Mouse (Mus musculus) liver, embryonic 14.5 days (tissue): ENCODE results near the gene Larp6. TPM values are rescaled to one million over a fixed set of nuclear protein-coding genes. Genes with fewer than 3 reads are reported as not detected.

Experiments
- ATAC-seq: fragments of 200-750 bp; cut with Nextera tagmentation; 2 replicates; pipeline ENCODE4 v1.8.0; 2017; ENCODE audit warnings: moderate number of reproducible peaks, mild to moderate bottlenecking, moderate library complexity; ENCODE audit not compliant: insufficient read depth
- DNase-seq, 3 experiments: peaks; one replicate each; pipeline ENCODE4 v3.0.0-alpha.2; 2012 to 2013; ENCODE audit warnings: low read depth in 3 of 3, low spot score in 3 of 3
- H3K27ac ChIP-seq: fragments of 300-500 bp; sonication (generic); 2 replicates; pipeline ENCODE4 v1.5.1; 2014; ENCODE audit warnings: moderate library complexity, mild to moderate bottlenecking, control low read depth, inconsistent platforms
- H3K27me3 ChIP-seq: fragments of 300-500 bp; sonication (generic); 2 replicates; pipeline ENCODE4 v1.6.1; 2014; ENCODE audit warnings: mild to moderate bottlenecking, low read length, moderate library complexity; ENCODE audit not compliant: control insufficient read depth, insufficient read depth
- H3K36me3 ChIP-seq: fragments of 300-500 bp; sonication (generic); replicated peaks from 2 replicates; pipeline ENCODE4 v1.6.1; 2014; ENCODE audit warnings: low read depth; ENCODE audit not compliant: control insufficient read depth, insufficient read depth
- H3K4me1 ChIP-seq, 2 experiments: fragments of 200-500 bp in 1 of 2; fragments of 300-500 bp in 1 of 2; sonication (generic) in 1 of 2; replicated peaks; 2 replicates each; pipeline ENCODE4 v1.6.1; 2012 to 2014; ENCODE audit warnings: antibody characterized with exemption in 1 of 2, inconsistent platforms in 1 of 2, low read length in 1 of 2; ENCODE audit not compliant: control insufficient read depth in 2 of 2, insufficient read depth in 2 of 2
- H3K4me2 ChIP-seq: fragments of 300-500 bp; sonication (generic); 2 replicates; pipeline ENCODE4 v1.6.1; 2014; ENCODE audit warnings: low read depth, mild to moderate bottlenecking, control low read depth, moderate library complexity
- H3K4me3 ChIP-seq, 2 experiments: fragments of 200-500 bp in 1 of 2; fragments of 300-500 bp in 1 of 2; sonication (generic) in 1 of 2; 2 replicates each; pipeline ENCODE4 v1.5.1; 2012 to 2014; ENCODE audit warnings: low read depth in 2 of 2, low read length in 2 of 2, mild to moderate bottlenecking in 2 of 2, control low read depth in 1 of 2, inconsistent platforms in 1 of 2, moderate library complexity in 1 of 2; ENCODE audit not compliant: insufficient read depth in 1 of 2
- H3K9ac ChIP-seq: fragments of 300-500 bp; sonication (generic); replicated peaks from 2 replicates; pipeline ENCODE4 v1.6.1; 2014; ENCODE audit warnings: mild to moderate bottlenecking, control low read depth, moderate library complexity
- H3K9me3 ChIP-seq: fragments of 300-500 bp; sonication (generic); 2 replicates; pipeline ENCODE4 v1.6.1; 2016; ENCODE audit warnings: low read length, mixed read lengths; ENCODE audit not compliant: control insufficient read depth
- CTCF ChIP-seq: IDR thresholded peaks from 2 replicates; pipeline ENCODE4 v1.5.1; 2016; ENCODE audit warnings: antibody characterized with exemption, low read depth, control low read depth
- EP300 ChIP-seq: IDR thresholded peaks from 2 replicates; pipeline ENCODE4 v1.6.1; 2016; ENCODE audit warnings: antibody characterized with exemption, low read depth
- WGBS: fragments of 180-500 bp; shearing (Covaris S2); extraction: QIAGEN DNeasy Blood & Tissue Kit; methylation state at CpG from one replicate; pipeline ENCODE4 v1.1.7; 2014; ENCODE audit not compliant: insufficient replicate concordance; 5-methylcytosine and 5-hydroxymethylcytosine counted together
- polyA plus RNA-seq, 2 experiments: library from polyadenylated mRNA; depleted of rRNA in 1 of 2; stranded (reverse) in 1 of 2; unstranded in 1 of 2; fragments of >200 nt; fragmentation: Nextera tagmentation in 1 of 2; extraction: Ambion mirVana in 1 of 2; gene quantifications; 2 replicates each; pipeline versions ENCODE4 v1.2.1 to v1.2.3; 2012 to 2014

Larp6 gene
- polyA plus RNA-seq, 2 experiments, result 0.02 TPM; not detected in 1

- TF ChIP-seq EP300, result no peak
- ATAC-seq, result no peak
- no peak for DNase-seq
- Histone ChIP-seq H3K9ac (no peak overlapping the region), H3K4me1 (no peaks in the 10 kb centered on the region), H3K36me3 (no peaks in the 10 kb centered on the region), H3K9me3 (no peaks in the 10 kb centered on the region), H3K27me3 (no peaks in the 10 kb centered on the region), H3K27ac (no peak overlapping the region), H3K4me2 (no peak overlapping the region), H3K4me3 (no peak overlapping the region)
- 55% methylated on average over 6 of the region's 6 CpGs for WGBS
These were observed 16.4 kb upstream of the Larp6 start for GRCm38 (mm10) chr9:60696271-60696985.

- no peak overlapping the region for H3K4me3 ChIP-seq
- H3K36me3 ChIP-seq, result no peaks in the 10 kb centered on the region
- TF ChIP-seq CTCF (no peak), EP300 (no peak)
- no peaks in the 10 kb centered on the region for H3K4me1 ChIP-seq
- DNase-seq (no peak), ATAC-seq (no peak)
- no peaks in the 10 kb centered on the region for H3K9me3 ChIP-seq
- 61% methylated on average over 18 of the region's 18 CpGs for WGBS
- no peaks in the 10 kb centered on the region for H3K27me3 ChIP-seq
- H3K27ac ChIP-seq, result no peak overlapping the region
- H3K9ac ChIP-seq, result no peak overlapping the region
- no peak overlapping the region for H3K4me2 ChIP-seq
These were observed 13.1 kb upstream of the Larp6 start for GRCm38 (mm10) chr9:60699581-60700231.

- Histone ChIP-seq H3K36me3 (no peaks in the 10 kb centered on the region), H3K4me3 (no peak overlapping the region), H3K9me3 (no peaks in the 10 kb centered on the region), H3K4me1 (no peaks in the 10 kb centered on the region), H3K4me2 (no peak overlapping the region), H3K9ac (no peak overlapping the region), H3K27me3 (no peaks in the 10 kb centered on the region), H3K27ac (no peak overlapping the region)
- no peak for DNase-seq
- WGBS, result 71% methylated on average over 2 of the region's 2 CpGs
- ATAC-seq, result no peak
- no peak for TF ChIP-seq EP300
- no peak for TF ChIP-seq CTCF
These were observed 5.2 kb upstream of the Larp6 start for GRCm38 (mm10) chr9:60707594-60707993.

- WGBS, result 67% methylated on average over 5 of the region's 5 CpGs
These were observed 4.2 kb upstream of the Larp6 start for GRCm38 (mm10) chr9:60708606-60709005.

GRCm38 (mm10) chr9:60709721-60710120 lies 3.1 kb upstream of the Larp6 start:
- no peak for ATAC-seq
- H3K36me3 ChIP-seq, result no peaks in the 10 kb centered on the region
- TF ChIP-seq CTCF, result no peak
- no peak for TF ChIP-seq EP300
- WGBS, result 53% methylated on average over 6 of the region's 6 CpGs
- H3K27me3 ChIP-seq, result peaks cover 9% of the 10 kb centered on the region
- no peaks in the 10 kb centered on the region for H3K4me1 ChIP-seq
- no peak for DNase-seq
- H3K4me2 ChIP-seq, result no peak overlapping the region
- H3K9me3 ChIP-seq, result no peaks in the 10 kb centered on the region
- no peak overlapping the region for H3K27ac ChIP-seq
- no peak overlapping the region for H3K4me3 ChIP-seq
- H3K9ac ChIP-seq, result no peak overlapping the region

More at GRCm38 (mm10) chr9:60708606-60709005, 4.2 kb upstream of the Larp6 start:
- H3K4me2 ChIP-seq, result no peak overlapping the region
- H3K9me3 ChIP-seq, result no peaks in the 10 kb centered on the region
- H3K27ac ChIP-seq, result no peak overlapping the region
- no peak for ATAC-seq
- H3K36me3 ChIP-seq, result no peaks in the 10 kb centered on the region
- H3K27me3 ChIP-seq, result peaks cover 9% of the 10 kb centered on the region
- TF ChIP-seq EP300, result no peak
- TF ChIP-seq CTCF, result no peak
- no peak for DNase-seq
- H3K4me1 ChIP-seq, result no peaks in the 10 kb centered on the region
- H3K4me3 ChIP-seq, result no peak overlapping the region
- H3K9ac ChIP-seq, result no peak overlapping the region
